Mouse (Mus musculus): Measurements from ENCODE around the gene Olfr411.
A peak's percentile ranks its signal among the peaks of the same experiment; 100 is the strongest.

- TF ChIP-seq CTCF (IDR thresholded peaks at IDR 0.05; ENCODE audit: borderline replicate concordance, insufficient read depth, low read depth, low read length) (peak; percentile 51; the same call in 1 of the 2 replicates), POLR2A (IDR thresholded peaks at IDR 0.05; ENCODE audit: borderline replicate concordance, insufficient read depth, low read length) (no peak)
These were observed 49.7 kb upstream of the Olfr411 start for GRCm38 (mm10) chr11:74402126-74402525.
